Mouse (Mus musculus) myocyte (in vitro differentiated cells): ENCODE measurements at regions not wholly inside any gene's neighbourhood (a gene's known extent, or its start where the extent isn't known, plus 50 kb on each side); places are given as distances from the start of the nearest gene placed in this dataset.

Experiments used
- H3K27me3 ChIP-seq: one replicate; pipeline ENCODE4 v1.6.1; 2011; ENCODE audit not compliant: control insufficient read depth, insufficient read depth, insufficient read length
- H3K36me3 ChIP-seq: one replicate; pipeline ENCODE4 v1.6.1; 2011; ENCODE audit not compliant: control insufficient read depth, insufficient read depth
- H3K4me2 ChIP-seq: one replicate; pipeline ENCODE4 v1.6.1; 2011; ENCODE audit warnings: low read depth, control low read depth
- H3K4me3 ChIP-seq: one replicate; pipeline ENCODE4 v1.5.1; 2011; ENCODE audit warnings: mild to moderate bottlenecking, control low read depth, moderate library complexity
- H3K79me2 ChIP-seq: one replicate; pipeline ENCODE4 v1.6.1; 2011; ENCODE audit not compliant: control insufficient read depth, insufficient read depth
- H3ac ChIP-seq: one replicate; pipeline ENCODE4 v1.6.1; 2011; ENCODE audit not compliant: control insufficient read depth, insufficient read length
- MYOD1 ChIP-seq, 3 experiments: IDR thresholded peaks; one replicate each; pipeline ENCODE4 v1.6.1; 2011; ENCODE audit warnings: control low read depth in 2 of 3, low read depth in 2 of 3, mild to moderate bottlenecking in 2 of 3, moderate library complexity in 1 of 3; ENCODE audit not compliant: insufficient read length in 2 of 3, control insufficient read depth in 1 of 3
- TCF12 ChIP-seq: IDR thresholded peaks from one replicate; pipeline ENCODE4 v1.6.1; 2011; ENCODE audit warnings: mild to moderate bottlenecking, control low read depth; ENCODE audit not compliant: poor library complexity, insufficient read depth, severe bottlenecking

- H3K27me3 ChIP-seq = no peaks in the 10 kb centered on the region
- TF ChIP-seq TCF12 (no peak), MYOD1 (IDR thresholded peaks at IDR 0.05; ENCODE audit: control insufficient read depth in 1 of 3, insufficient read length in 2 of 3, low read depth in 2 of 3) (no peak)
- H3K4me3 ChIP-seq = no peak overlapping the region
- no peak overlapping the region for H3ac ChIP-seq
- no peaks in the 10 kb centered on the region for H3K36me3 ChIP-seq
- no peaks in the 10 kb centered on the region for H3K79me2 ChIP-seq
- no peak overlapping the region for H3K4me2 ChIP-seq
These were observed 70.7 kb upstream of the Gk2 start for GRCm38 (mm10) chr5:97527555-97527954.
